Mouse (Mus musculus) midbrain, embryonic 12.5 days (tissue): ENCODE data around the gene Olfr816. TPM values are rescaled to one million over a fixed set of nuclear protein-coding genes. Genes with fewer than 3 reads are reported as not detected.
"Not testable (repeated sequence)": the region's sequence is repeated elsewhere in the genome, so short reads cannot be mapped to it uniquely, and the experiment has no call there.

Experiments
- ATAC-seq: fragments of 200-750 bp; cut with Nextera tagmentation; 2 replicates; pipeline ENCODE4 v1.8.0; 2017; ENCODE audit warnings: low read depth, moderate TSS enrichment, moderate library complexity; ENCODE audit not compliant: low FRiP score
- H3K27ac ChIP-seq: fragments of 300-500 bp; sonication (generic); replicated peaks from 2 replicates; pipeline ENCODE4 v1.5.1; 2016; ENCODE audit warnings: mild to moderate bottlenecking
- H3K27me3 ChIP-seq: fragments of 300-500 bp; sonication (generic); 2 replicates; pipeline ENCODE4 v1.6.1; 2016; ENCODE audit warnings: mild to moderate bottlenecking
- H3K36me3 ChIP-seq: fragments of 300-500 bp; sonication (generic); 2 replicates; pipeline ENCODE4 v1.6.1; 2016
- H3K4me1 ChIP-seq: fragments of 300-500 bp; sonication (generic); 2 replicates; pipeline ENCODE4 v1.6.1; 2016
- H3K4me2 ChIP-seq: fragments of 300-500 bp; sonication (generic); replicated peaks from 2 replicates; pipeline ENCODE4 v1.6.1; 2016; ENCODE audit warnings: mild to moderate bottlenecking, moderate library complexity
- H3K4me3 ChIP-seq: fragments of 300-500 bp; sonication (generic); 2 replicates; pipeline ENCODE4 v1.5.1; 2016; ENCODE audit warnings: mild to moderate bottlenecking
- H3K9ac ChIP-seq: fragments of 300-500 bp; sonication (generic); replicated peaks from 2 replicates; pipeline ENCODE4 v1.6.1; 2016; ENCODE audit warnings: mild to moderate bottlenecking, moderate library complexity
- H3K9me3 ChIP-seq: fragments of 300-500 bp; sonication (generic); 2 replicates; pipeline ENCODE4 v1.6.1; 2016; ENCODE audit warnings: mild to moderate bottlenecking
- WGBS: fragments of 180-500 bp; shearing (Covaris S2); methylation state at CpG from one replicate; pipeline ENCODE4 v1.1.7; 2016; 5-methylcytosine and 5-hydroxymethylcytosine counted together
- polyA plus RNA-seq: library from polyadenylated mRNA; unstranded; fragments of >200 nt; fragmentation: Nextera tagmentation; extraction: Ambion mirVana; gene quantifications from 2 replicates; pipeline ENCODE4 v1.2.1, GENCODE M21; 2016

Olfr816 gene
- polyA plus RNA-seq: not detected in 2 replicates

DNA sequence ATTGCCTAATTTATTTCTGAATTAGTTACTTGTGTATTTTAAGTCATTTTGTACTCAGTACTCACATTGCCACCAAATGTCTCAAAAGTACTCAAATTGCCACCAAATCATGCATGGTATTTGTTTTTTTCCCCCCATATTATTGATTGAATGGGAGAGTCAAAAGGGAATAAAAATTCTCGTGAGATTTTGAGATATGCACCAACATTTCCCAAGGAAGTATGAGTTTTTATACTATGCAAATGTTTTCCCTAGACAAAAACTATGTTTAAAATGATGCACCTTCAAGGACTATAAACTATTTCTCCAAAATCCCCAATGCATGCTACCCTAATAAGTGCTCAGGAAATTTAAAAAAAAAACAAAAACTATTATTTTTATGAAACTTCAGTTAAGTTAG, at the start of gene Olfr816:
Olfr816 (minus strand) TSS at position 101 of the 400 bp plus-strand sequence.
- no peaks in the 10 kb centered on the region for H3K4me1 ChIP-seq
- no peaks in the 10 kb centered on the region for H3K27me3 ChIP-seq
- no peak for ATAC-seq
- H3K4me2 ChIP-seq: no peak within 1 kb of the TSS
- H3K4me3 ChIP-seq: no peak within 1 kb of the TSS
- H3K9me3 ChIP-seq: no peaks in the 10 kb centered on the region
- WGBS: 76% methylated on average over 1 of the region's 1 CpGs
- no peak within 1 kb of the TSS for H3K9ac ChIP-seq
- H3K36me3 ChIP-seq: no peaks in the 10 kb centered on the region
- H3K27ac ChIP-seq: no peak within 1 kb of the TSS

DNA sequence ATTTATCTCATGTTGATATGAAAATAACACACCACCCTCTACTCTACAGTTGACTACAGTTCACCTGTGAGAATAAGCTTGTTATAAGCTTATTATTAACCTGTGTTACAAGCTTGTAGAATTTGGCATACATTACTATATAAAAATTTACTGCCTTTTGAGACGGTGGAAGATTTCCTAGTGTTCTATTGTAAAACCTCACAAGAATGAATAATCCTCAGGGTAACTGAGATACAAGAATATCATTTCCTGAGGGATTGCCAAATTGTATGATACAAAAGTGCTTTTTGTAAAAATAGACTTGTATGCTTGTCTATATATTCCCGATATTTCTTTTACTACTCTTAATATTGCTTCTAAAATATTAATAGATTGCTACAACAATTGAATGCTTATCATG, 33.6 kb upstream of the Olfr816 start, which contains the start of gene Olfr818:
Olfr818 (minus strand) TSS at position 101 of the 400 bp plus-strand sequence.
- 91% methylated on average over 2 of the region's 2 CpGs for WGBS
- ATAC-seq: no peak

DNA sequence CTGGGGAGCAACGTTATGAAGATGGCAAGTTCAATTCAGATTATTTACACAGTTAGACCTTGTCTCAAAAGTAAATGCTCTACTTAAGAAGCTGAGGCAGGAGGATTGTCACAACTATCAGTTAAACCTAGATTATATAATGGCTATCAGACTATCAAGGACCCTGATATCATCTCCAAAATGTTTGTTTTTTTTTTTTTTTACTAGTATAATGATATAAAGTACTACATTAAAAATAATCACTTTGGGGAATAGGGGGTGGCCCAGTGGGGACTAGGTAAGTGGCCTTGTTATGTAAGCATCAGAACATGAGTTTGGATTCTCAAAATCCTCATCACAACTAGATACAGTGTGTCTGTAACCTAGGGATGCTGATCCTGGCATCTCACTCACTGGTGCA, 9.6 kb downstream of the Olfr816 start, which contains the start of gene Olfr815:
Olfr815 (minus strand) TSS at position 101 of the 400 bp plus-strand sequence.
- H3K27me3 ChIP-seq, H3K9me3 ChIP-seq, H3K4me1 ChIP-seq, H3K4me3 ChIP-seq, H3K4me2 ChIP-seq, H3K9ac ChIP-seq, H3K27ac ChIP-seq, ATAC-seq, H3K36me3 ChIP-seq: not testable (repeated sequence)
- 67% methylated on average over 1 of the region's 1 CpGs for WGBS

More for the DNA sequence above, 33.6 kb upstream of the Olfr816 start, which contains the start of gene Olfr818:
- Histone ChIP-seq H3K36me3 (no peaks in the 10 kb centered on the region), H3K9me3 (no peaks in the 10 kb centered on the region), H3K9ac (no peak within 1 kb of the TSS), H3K4me1 (no peaks in the 10 kb centered on the region), H3K4me2 (no peak within 1 kb of the TSS), H3K27ac (no peak within 1 kb of the TSS), H3K27me3 (no peaks in the 10 kb centered on the region), H3K4me3 (no peak within 1 kb of the TSS)

DNA sequence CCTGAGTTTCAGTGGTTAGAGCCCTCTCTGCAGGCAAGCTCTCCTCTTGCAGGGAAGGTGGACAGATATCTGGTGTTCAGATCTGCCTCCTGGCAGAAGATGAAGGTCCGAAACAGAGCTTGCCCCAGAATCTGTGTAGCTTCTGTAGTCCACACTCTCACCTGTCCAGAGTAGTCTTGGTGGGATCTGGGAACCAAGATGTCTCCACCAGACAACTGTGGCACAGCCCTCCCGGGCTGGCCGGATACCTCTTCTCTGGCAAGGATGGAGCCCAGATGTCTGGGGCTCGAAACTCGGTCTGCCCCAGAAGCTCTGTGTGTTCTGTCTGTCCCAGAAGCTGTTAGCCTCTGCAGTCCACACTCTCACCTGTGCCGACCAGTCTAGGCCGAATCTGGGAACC, 29.5 kb downstream of the Olfr816 start:
- Histone ChIP-seq H3K36me3 (no peaks in the 10 kb centered on the region), H3K9ac (no peak overlapping the region), H3K27ac (no peak overlapping the region), H3K9me3 (no peaks in the 10 kb centered on the region), H3K4me2 (no peak overlapping the region), H3K4me1 (no peaks in the 10 kb centered on the region), H3K4me3 (no peak overlapping the region), H3K27me3 (no peaks in the 10 kb centered on the region)
- WGBS: 89% methylated on average over 7 of the region's 7 CpGs
- ATAC-seq: no peak

DNA sequence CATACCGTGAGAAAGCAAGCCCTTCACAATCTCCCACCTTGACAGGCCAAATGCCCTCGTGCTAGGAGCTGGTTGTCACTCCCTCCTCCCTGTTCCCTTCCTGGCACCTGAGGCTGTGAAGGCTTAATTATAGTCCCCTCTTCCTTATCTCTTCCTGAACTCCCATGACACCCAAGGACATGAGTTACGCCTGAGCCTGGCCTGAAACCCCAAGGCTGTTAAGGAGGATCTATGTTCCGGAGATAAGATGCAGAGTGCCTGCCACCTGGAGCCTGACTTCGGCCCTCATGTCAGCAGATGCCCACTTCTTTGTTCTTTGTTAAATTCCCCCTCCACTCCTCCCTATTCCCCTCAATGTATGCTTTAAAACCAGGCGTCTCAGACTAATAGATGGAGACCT, 29.9 kb downstream of the Olfr816 start:
- not testable (repeated sequence) for H3K27me3 ChIP-seq, H3K4me1 ChIP-seq, H3K4me3 ChIP-seq, H3K4me2 ChIP-seq, H3K36me3 ChIP-seq, H3K9ac ChIP-seq, H3K9me3 ChIP-seq, ATAC-seq, H3K27ac ChIP-seq
- WGBS: 81% methylated on average over 6 of the region's 6 CpGs

DNA sequence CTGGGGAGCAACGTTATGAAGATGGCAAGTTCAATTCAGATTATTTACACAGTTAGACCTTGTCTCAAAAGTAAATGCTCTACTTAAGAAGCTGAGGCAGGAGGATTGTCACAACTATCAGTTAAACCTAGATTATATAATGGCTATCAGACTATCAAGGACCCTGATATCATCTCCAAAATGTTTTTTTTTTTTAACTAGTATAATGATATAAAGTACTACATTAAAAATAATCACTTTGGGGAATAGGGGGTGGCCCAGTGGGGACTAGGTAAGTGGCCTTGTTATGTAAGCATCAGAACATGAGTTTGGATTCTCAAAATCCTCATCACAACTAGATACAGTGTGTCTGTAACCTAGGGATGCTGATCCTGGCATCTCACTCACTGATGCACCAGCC, 35.6 kb downstream of the Olfr816 start, which contains the start of gene Olfr814:
Olfr814 (minus strand) TSS at position 101 of the 400 bp plus-strand sequence.
- not testable (repeated sequence) for H3K36me3 ChIP-seq, H3K9ac ChIP-seq, H3K9me3 ChIP-seq, H3K4me1 ChIP-seq, H3K27me3 ChIP-seq, ATAC-seq, H3K27ac ChIP-seq, H3K4me3 ChIP-seq, H3K4me2 ChIP-seq
- 71% methylated on average over 1 of the region's 1 CpGs for WGBS

Other genes with a start within 250 kb of the Olfr816 start
- not detected in 2 replicates for gene Olfr801, start 241.7 kb downstream of the Olfr816 start, polyA plus RNA-seq
- gene Olfr802, start 227.4 kb downstream of the Olfr816 start, polyA plus RNA-seq: not detected in 2 replicates
- not detected in 2 replicates for gene Olfr803, start 221.3 kb downstream of the Olfr816 start, polyA plus RNA-seq
- gene Olfr804, start 212.4 kb downstream of the Olfr816 start, polyA plus RNA-seq: not detected in 2 replicates
- gene Olfr805, start 186.2 kb downstream of the Olfr816 start, polyA plus RNA-seq: not detected in 2 replicates
- not detected in 2 replicates for gene Olfr806, start 173.7 kb downstream of the Olfr816 start, polyA plus RNA-seq
- gene Olfr807, start 157.8 kb downstream of the Olfr816 start, polyA plus RNA-seq: not detected in 2 replicates
- not detected in 2 replicates for gene Olfr808, start 150.1 kb downstream of the Olfr816 start, polyA plus RNA-seq
- gene Olfr809, start 141.0 kb downstream of the Olfr816 start, polyA plus RNA-seq: not detected in 2 replicates
- gene Olfr810, start 120.7 kb downstream of the Olfr816 start, polyA plus RNA-seq: not detected in 2 replicates
- not detected in 2 replicates for gene Olfr811, start 111.2 kb downstream of the Olfr816 start, polyA plus RNA-seq
- gene Olfr812, start 69.5 kb downstream of the Olfr816 start, polyA plus RNA-seq: not detected in 2 replicates
- not detected in 2 replicates for gene Olfr813, start 60.2 kb downstream of the Olfr816 start, polyA plus RNA-seq
- not detected in 2 replicates for gene Olfr814, start 35.7 kb downstream of the Olfr816 start, polyA plus RNA-seq
- not detected in 2 replicates for gene Olfr815, start 9.7 kb downstream of the Olfr816 start, polyA plus RNA-seq
- gene Olfr818, start 33.5 kb upstream of the Olfr816 start, polyA plus RNA-seq: not detected in 2 replicates
- not detected in 2 replicates for gene Olfr819, start 51.7 kb upstream of the Olfr816 start, polyA plus RNA-seq
- not detected in 2 replicates for gene Olfr247, start 60.5 kb upstream of the Olfr816 start, polyA plus RNA-seq
- not detected in 2 replicates for gene Gm10310, start 69.5 kb upstream of the Olfr816 start, polyA plus RNA-seq
- gene Olfr820, start 97.0 kb upstream of the Olfr816 start, polyA plus RNA-seq: not detected in 2 replicates
- gene Olfr821, start 114.8 kb upstream of the Olfr816 start, polyA plus RNA-seq: not detected in 2 replicates
- not detected in 2 replicates for gene Olfr822, start 155.6 kb upstream of the Olfr816 start, polyA plus RNA-seq
- gene Olfr823, start 199.8 kb upstream of the Olfr816 start, polyA plus RNA-seq: not detected in 2 replicates
- not detected in 2 replicates for gene Olfr824, start 214.4 kb upstream of the Olfr816 start, polyA plus RNA-seq